In the genomic region with DNA sequence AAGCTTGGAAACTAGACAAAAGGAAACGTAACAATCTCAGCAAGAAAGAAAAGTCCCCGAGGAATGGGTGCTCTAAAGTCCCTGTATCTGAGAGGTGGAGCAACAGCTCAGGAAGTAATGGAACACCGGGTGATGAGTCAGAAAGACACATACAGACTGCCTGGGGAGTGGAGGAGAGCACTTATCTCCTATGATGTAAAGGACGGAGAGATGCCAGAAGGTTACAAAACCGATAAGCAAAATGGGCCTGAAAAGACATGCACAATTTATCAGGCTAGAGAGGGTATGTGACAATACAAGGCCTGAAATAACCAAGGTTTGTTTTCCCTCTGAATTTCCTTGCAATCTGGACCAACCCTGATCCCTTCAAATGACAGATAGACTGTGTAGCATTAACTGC, we compare ENCODE assay signal across 22 mouse cellular contexts.
"Had no signal": no experiment of that assay in that cellular context is flagged by ENCODE, and none has a peak within 500 bp of the region (broad histone marks: within the 10 kb centered on the region; RNA-seq: fewer than 3 reads in every experiment).

No protein-coding gene starts in this region.

- H3K36me3 ChIP-seq: limb, embryonic 12.5 days; limb, embryonic 15.5 days; midbrain, embryonic 13.5 days; neural tube, embryonic 13.5 days; stomach, embryonic 15.5 days had no signal

- H3K4me3 ChIP-seq: limb, embryonic 12.5 days; limb, embryonic 15.5 days; megakaryocyte, embryonic 14.5 days; midbrain, embryonic 10.5 days; midbrain, embryonic 13.5 days; myocyte; neural tube, embryonic 13.5 days; stomach, embryonic 15.5 days had no signal

- H3K27me3 ChIP-seq: limb, embryonic 12.5 days; limb, embryonic 15.5 days; megakaryocyte, embryonic 14.5 days; midbrain, embryonic 13.5 days; neural tube, embryonic 13.5 days; stomach, embryonic 15.5 days had no signal

- H3K9ac ChIP-seq: limb, embryonic 12.5 days; limb, embryonic 15.5 days; liver, embryonic 14.5 days; liver, postnatal 0 days; lung, embryonic 14.5 days; midbrain, embryonic 13.5 days; neural tube, embryonic 13.5 days; stomach, embryonic 15.5 days had no signal

- DNase-seq: kidney, postnatal 14 days; kidney, postnatal 4 days; left cerebral cortex, postnatal 4 days; liver, postnatal 0 days; lung, embryonic 14.5 days; retina, postnatal 1 day; right cerebral cortex, postnatal 25 days; spleen, adult 18-20 months; thymus, postnatal 25 days had no signal

- H3K9me3 ChIP-seq: limb, embryonic 12.5 days; limb, embryonic 15.5 days; midbrain, embryonic 10.5 days; midbrain, embryonic 13.5 days; neural tube, embryonic 13.5 days; stomach, embryonic 15.5 days had no signal

- H3K27ac ChIP-seq: limb, embryonic 12.5 days; limb, embryonic 15.5 days; liver, embryonic 14.5 days; macrophage; midbrain, embryonic 10.5 days; midbrain, embryonic 13.5 days; neural tube, embryonic 13.5 days; stomach, embryonic 15.5 days had no signal

- H3K4me2 ChIP-seq: limb, embryonic 12.5 days; limb, embryonic 15.5 days; liver, embryonic 11.5 days; lung, embryonic 14.5 days; midbrain, embryonic 13.5 days; neural tube, embryonic 13.5 days; stomach, embryonic 15.5 days had no signal

- ATAC-seq: liver, postnatal 0 days; lung, postnatal 0 days; midbrain, embryonic 13.5 days; midbrain, embryonic 16.5 days had no signal

- H3K4me1 ChIP-seq: megakaryocyte, embryonic 14.5 days; midbrain, embryonic 13.5 days; neural tube, embryonic 13.5 days; stomach, embryonic 15.5 days had no signal
